Mouse (Mus musculus) adipose tissue, adult 10 weeks (tissue): Measurements from ENCODE around the gene Scn5a. TPM values are rescaled to one million over a fixed set of nuclear protein-coding genes. Genes with fewer than 3 reads are reported as not detected.

Source experiments
- polyA plus RNA-seq: library from polyadenylated mRNA; stranded (reverse); fragments of 350-450 nt; fragmentation: Illumina TruSeq; extraction: RNeasy Lipid Tissue Mini Kit (QIAGEN cat#74804); gene quantifications from one replicate; pipeline ENCODE4 v1.2.3, GENCODE M21; 2014; ENCODE audit warnings: low read depth, low replicate concordance

Gene Scn5a
- 0.36 TPM for polyA plus RNA-seq

GRCm38 (mm10) chr9:119578636-119579438 lies at the start of gene Scn5a:
Gene Scn5a, minus strand, starts transcription at chr9:119579016.

GRCm38 (mm10) chr9:119444738-119445429 lies 133.9 kb downstream of the Scn5a start, which contains the start of gene Exog:
Gene Exog, plus strand, starts transcription at chr9:119444943.

Other genes starting within 250 kb of the Scn5a start
- gene Acaa1a, start 239.3 kb downstream of the Scn5a start, polyA plus RNA-seq: 118 TPM
- 47.6 TPM for gene Myd88, start 237.6 kb downstream of the Scn5a start, polyA plus RNA-seq
- gene Xylb, start 221.6 kb downstream of the Scn5a start, polyA plus RNA-seq: 14.4 TPM
- gene Slc22a14, start 213.5 kb downstream of the Scn5a start, polyA plus RNA-seq: 6.0 TPM
- 2.8 TPM for gene Acvr2b, start 176.9 kb downstream of the Scn5a start, polyA plus RNA-seq
- 8.7 TPM for gene Exog, start 134.1 kb downstream of the Scn5a start, polyA plus RNA-seq
- gene Scn10a, start 140.3 kb upstream of the Scn5a start, polyA plus RNA-seq: not detected
- not detected for gene Scn11a, start 246.4 kb upstream of the Scn5a start, polyA plus RNA-seq